Mouse (Mus musculus) cerebellum, postnatal 14 days (tissue): Measurements from ENCODE around the gene AW822073.
"Not testable (repeated sequence)": the region's sequence is repeated elsewhere in the genome, so short reads cannot be mapped to it uniquely, and the experiment has no call there.

ENCODE experiments used
- DNase-seq, 2 experiments: peaks; one replicate each; pipeline ENCODE4 v3.0.0; 2021; ENCODE audit warnings: mixed read lengths in 2 of 2

Gene AW822073

GRCm38 (mm10) chr10:58224827-58225785 is at the start of gene AW822073:
Gene AW822073 (minus strand): TSS chr10:58224930.
- peak in 1 of 2 experiments; percentile 31 for DNase-seq

- no peak for DNase-seq
Observed at GRCm38 (mm10) chr10:58258466-58258865, 33.7 kb upstream of the AW822073 start.

GRCm38 (mm10) chr10:58255954-58256353 is 31.2 kb upstream of the AW822073 start:
- DNase-seq = peak in 1 of 2 experiments; percentile 9

- DNase-seq = peak; percentile 95
Observed at GRCm38 (mm10) chr10:58255213-58255892, 30.6 kb upstream of the AW822073 start, which contains the start of gene Gcc2. Gene Gcc2 (plus strand): TSS chr10:58255497.

GRCm38 (mm10) chr10:58254635-58255175 is 30.0 kb upstream of the AW822073 start:
- peak in 1 of 2 experiments; percentile 13 for DNase-seq

GRCm38 (mm10) chr10:58249535-58249934 is 24.8 kb upstream of the AW822073 start:
- DNase-seq = no peak

GRCm38 (mm10) chr10:58238984-58239740 is 14.4 kb upstream of the AW822073 start:
- DNase-seq = peak; percentile 32 to 38

- DNase-seq = no peak
Observed at GRCm38 (mm10) chr10:58236613-58237012, 11.9 kb upstream of the AW822073 start, which contains the start of gene Gm4981. Gene Gm4981 (minus strand): TSS chr10:58236701.

- DNase-seq = not testable (repeated sequence)
Observed at GRCm38 (mm10) chr10:58234985-58235384, 10.3 kb upstream of the AW822073 start.

GRCm38 (mm10) chr10:58233740-58234121 is 9.0 kb upstream of the AW822073 start:
- not testable (repeated sequence) for DNase-seq

GRCm38 (mm10) chr10:58233054-58233739 is 8.5 kb upstream of the AW822073 start:
- DNase-seq = peak in 1 of 2 experiments; percentile 22

- DNase-seq = not testable (repeated sequence)
Observed at GRCm38 (mm10) chr10:58232641-58232969, 7.9 kb upstream of the AW822073 start, which contains the start of gene Duxf3. Gene Duxf3 (minus strand): TSS chr10:58232675.

GRCm38 (mm10) chr10:58231779-58232640 is 7.3 kb upstream of the AW822073 start:
- peak; percentile 48 to 63 for DNase-seq

- peak in 1 of 2 experiments; percentile 29 for DNase-seq
Observed at GRCm38 (mm10) chr10:58231088-58231487, 6.4 kb upstream of the AW822073 start.

GRCm38 (mm10) chr10:58230021-58230420 is 5.3 kb upstream of the AW822073 start:
- not testable (repeated sequence) for DNase-seq

GRCm38 (mm10) chr10:58227798-58228197 is 3.1 kb upstream of the AW822073 start:
- not testable (repeated sequence) for DNase-seq

- not testable (repeated sequence) for DNase-seq
Observed at GRCm38 (mm10) chr10:58226357-58226756, 1.6 kb upstream of the AW822073 start.

GRCm38 (mm10) chr10:58223972-58224805 is 541 bp downstream of the AW822073 start:
- peak; percentile 48 to 58 for DNase-seq

GRCm38 (mm10) chr10:58223161-58223560 is 1.6 kb downstream of the AW822073 start:
- DNase-seq = not testable (repeated sequence)

- not testable (repeated sequence) for DNase-seq
Observed at GRCm38 (mm10) chr10:58221571-58221970, 3.2 kb downstream of the AW822073 start.
